Mouse (Mus musculus) E14TG2a.4 (cell line): ENCODE results near the gene Mmgt2.

Experiments used
- CTCF ChIP-seq: conservative IDR thresholded peaks from 2 replicates; pipeline ENCODE4 v1.5.1; 2014; ENCODE audit warnings: low read length
- POU5F1 ChIP-seq: IDR thresholded peaks from 2 replicates; pipeline ENCODE4 v1.6.1; 2014; ENCODE audit warnings: low read length, borderline replicate concordance

DNA sequence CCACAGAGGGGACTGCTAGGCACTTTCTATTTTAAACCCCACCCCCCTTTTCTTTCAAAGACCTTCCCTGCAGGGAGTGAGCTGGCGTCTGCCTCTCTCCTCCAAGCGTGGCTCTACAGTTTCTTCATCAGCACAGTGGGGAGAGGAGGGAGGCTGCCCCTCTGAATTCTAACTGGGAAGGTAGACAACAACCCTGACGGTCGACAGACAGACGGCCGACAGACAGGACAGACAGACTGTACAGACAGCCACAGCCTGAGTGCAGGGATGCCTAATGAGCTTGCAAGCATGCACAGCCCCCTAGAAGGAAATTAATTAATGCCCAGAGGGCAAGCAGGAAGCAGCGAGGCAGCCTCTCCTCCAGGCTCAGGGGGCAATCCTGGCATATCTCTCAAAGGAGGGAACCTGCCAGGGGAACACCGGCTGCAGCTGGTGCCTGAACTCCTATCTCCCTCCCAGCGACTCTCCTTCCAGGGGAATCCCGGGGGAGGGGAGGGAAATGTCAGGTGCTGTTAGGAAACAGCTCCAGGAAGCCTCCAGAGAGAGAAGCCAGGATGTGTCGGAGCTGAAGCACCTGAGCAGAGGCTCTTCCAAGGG lies 18.1 kb upstream of the Mmgt2 start:
- no peak for TF ChIP-seq CTCF
- no peak for TF ChIP-seq POU5F1
